Mouse (Mus musculus) kidney, adult 18-20 months (tissue): ENCODE measurements around the gene Tmem198.
A peak's percentile ranks its signal among the peaks of the same experiment; 100 is the strongest.

Experiments used
- DNase-seq: peaks from one replicate; pipeline ENCODE4 v3.0.0; 2021

Tmem198 gene

GRCm38 (mm10) chr1:75519576-75519975 lies 40.2 kb downstream of the Tmem198 start:
- DNase-seq = no peak

- DNase-seq = peak; percentile 96
Observed at GRCm38 (mm10) chr1:75521321-75522031, 42.1 kb downstream of the Tmem198 start, which contains the start of gene Stk11ip. Stk11ip (plus strand) TSS chr1:75521529.

- DNase-seq = no peak
Observed at GRCm38 (mm10) chr1:75524679-75525078, 45.3 kb downstream of the Tmem198 start.

GRCm38 (mm10) chr1:75530546-75530945 lies 51.2 kb downstream of the Tmem198 start:
- no peak for DNase-seq

GRCm38 (mm10) chr1:75532280-75533172 lies 53.2 kb downstream of the Tmem198 start:
- no peak for DNase-seq

GRCm38 (mm10) chr1:75533325-75534252 lies 54.3 kb downstream of the Tmem198 start:
- no peak for DNase-seq
